Mouse (Mus musculus) mature B cell (primary cell): Measurements from ENCODE around the gene Lrba.

Experiments
- in situ Hi-C: fragments of 300-500 bp; cut with MboI; formaldehyde crosslinking; loops from 2 replicates; pipeline ENCODE4 v1.14.3; 2019

Lrba gene

DNA sequence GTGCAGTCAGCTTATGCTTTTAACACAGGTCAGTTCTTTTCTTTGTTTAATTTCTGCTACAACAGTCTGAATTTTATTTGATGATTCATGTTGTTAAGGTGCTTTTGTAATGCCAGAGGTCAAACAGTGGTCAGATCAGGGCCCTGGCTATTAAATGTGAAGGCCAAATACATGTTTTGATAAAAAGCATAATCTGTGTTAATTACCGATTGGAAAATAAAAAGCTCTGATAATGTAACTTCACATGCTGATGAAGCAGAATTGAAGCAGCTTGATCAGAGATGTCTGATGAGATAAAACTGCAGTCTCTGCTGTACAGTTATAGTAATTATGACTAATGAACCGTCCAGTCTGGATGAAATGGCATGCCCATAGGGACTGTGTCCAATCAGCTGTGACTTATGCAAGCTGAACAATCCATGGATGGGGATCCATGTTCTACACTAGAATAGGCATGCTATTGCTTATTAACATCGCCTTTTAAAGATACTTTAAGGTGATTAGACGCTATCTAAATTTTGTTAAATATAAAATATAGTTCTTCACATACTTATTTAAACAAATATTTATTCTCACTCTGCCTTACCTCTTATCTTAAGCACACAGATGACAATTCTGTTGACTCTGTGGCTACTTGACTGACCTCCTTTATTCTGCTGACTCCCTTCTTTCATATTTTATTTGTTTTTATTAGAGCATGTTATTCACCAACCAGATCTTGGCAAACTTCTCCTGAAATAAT, 336.0 kb downstream of the Lrba start:
- in situ Hi-C loops: no loop called here

DNA sequence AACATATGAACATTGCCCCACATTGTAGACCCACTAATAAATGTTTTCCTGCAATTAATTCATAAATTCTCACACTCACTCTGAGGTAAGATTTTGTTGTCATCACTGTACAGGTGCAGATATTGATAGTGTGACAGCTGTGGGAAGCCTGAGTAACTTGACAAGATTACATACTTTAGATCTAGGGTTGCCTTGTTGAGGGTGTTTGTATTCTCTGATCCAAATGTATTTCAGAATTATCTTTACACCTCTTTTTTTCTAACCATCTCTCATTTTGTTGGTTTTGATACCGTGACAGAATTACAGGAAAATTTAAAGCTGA, 336.5 kb downstream of the Lrba start:
- in situ Hi-C loops: no loop called here

DNA sequence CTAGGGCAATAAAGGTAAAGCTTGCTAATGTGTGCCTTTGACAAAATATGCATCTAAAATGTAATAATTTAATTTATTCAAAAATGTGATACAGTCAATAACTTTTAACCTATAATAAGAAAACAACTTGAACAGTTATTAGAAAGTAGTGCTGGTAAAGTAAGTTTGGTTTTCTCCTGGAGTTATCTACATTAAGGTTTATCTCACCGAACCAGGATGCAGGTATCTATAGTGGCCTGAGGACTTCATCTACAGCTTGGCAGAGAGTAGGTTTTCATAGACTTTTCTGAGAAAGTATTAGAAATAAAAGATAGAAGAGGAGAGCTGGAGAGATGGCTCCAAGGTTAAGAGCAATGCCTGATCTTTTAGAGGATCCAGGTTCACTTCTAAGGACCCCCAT, 336.9 kb downstream of the Lrba start:
- in situ Hi-C loops: no loop called here

DNA sequence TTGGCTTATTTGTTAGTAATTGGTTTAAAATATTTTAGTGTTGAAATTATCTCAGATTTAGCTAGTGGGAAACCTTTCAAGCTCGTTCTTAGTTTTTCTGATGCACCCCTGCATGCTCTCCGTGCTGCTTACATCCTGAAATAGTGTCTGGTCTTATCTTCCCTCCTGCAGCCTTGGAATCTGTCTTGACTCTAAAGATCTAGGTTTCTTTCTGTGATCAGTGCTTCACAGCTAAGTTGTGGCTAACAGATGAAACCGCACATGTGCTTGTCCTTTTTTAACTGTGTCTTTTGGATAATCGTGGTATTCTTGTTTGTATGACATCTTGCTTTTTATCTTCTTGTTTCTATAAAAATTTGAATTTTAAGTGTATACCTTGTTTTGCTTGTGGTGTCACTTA, 342.8 kb downstream of the Lrba start:
- in situ Hi-C loops: no loop called here

DNA sequence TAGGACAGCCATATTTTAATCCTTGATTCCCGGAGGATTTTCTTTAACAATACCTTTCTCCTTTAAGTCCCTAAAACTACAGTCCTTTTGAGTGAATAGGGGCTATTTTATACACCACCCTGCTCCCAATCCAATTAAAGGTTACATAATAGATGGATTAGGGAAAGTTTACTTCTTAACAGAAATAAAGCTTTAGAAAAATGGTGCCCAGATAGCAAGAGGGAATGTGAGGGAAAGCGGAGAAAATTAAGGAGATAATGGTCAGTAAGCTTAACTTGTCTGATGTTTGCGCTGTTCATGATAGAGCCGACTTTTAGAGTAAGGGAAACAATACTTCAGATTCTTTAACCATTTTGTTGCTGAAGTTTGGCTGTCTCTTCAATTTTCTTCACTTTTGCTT, 347.0 kb downstream of the Lrba start:
- in situ Hi-C loops: no loop called here

DNA sequence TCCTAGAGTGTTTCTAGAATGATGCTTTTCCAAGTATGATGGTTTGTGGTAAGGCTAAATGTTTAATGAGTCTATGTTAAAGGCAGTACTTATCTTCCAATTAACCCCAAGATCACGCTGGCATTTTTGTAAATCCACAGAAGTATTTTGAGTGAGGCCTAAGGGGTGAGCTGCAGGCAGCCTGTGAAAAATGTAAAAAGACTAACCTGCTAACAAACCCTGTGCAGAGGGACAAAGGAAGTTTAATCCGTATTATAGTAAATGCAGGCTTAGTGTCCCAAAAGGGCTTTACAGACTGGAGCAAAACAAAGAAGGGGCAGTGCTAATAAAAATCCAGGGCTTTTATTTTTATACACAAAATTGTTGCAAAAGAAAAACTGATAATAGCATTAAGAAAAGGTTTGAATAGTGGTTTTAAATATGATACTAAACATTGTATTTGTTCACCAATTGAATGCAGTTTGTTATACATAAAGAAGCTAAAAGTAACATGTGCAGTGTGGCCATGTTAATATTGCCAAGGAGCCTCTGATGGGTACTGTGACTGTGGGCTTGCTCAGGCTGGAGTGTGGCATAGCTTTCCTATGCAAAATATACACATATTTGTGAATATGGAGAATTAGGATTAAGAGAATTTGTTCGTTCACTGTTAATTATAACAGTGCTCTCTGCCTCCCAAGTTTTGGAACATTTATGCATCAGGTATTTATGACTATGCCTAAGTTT, 348.2 kb downstream of the Lrba start:
- in situ Hi-C loops: no loop called here

DNA sequence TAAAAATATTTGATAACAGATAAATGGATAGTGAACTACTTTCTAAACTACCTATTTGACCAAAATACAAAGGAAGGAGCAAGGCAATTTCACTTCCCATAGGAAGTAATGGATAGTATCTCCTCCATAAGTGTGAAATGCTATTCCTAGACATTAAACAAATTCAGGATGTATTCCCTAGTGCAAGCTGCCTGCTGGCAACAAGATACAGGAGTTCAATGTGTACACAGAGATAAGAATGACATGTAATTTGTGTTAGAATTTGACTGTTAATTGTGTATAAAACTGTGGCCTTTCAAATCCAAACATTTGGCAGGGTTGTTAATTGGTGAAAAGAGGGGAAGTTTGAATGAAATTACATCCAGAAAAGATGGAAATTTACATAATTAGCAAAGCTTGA, 350.8 kb downstream of the Lrba start:
- in situ Hi-C loops: no loop called here

DNA sequence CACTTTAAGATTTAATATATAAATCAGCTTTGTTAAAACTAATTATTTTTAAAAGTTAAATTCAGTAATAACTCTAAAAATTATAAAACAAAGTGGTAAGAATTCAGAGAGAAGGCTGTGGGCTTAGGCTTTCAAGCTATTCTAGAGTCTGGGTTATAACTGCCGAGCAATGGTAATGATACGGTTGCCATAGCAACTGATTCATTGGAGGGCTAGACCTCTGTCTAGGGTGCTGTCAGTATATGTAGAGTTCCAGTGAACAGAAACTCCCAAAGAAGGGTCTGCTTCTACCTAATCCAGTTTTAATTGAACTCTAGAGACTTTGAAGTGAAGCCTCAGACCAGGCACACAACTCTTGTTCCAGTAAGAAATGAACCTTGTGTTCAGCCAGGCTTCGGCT, 377.8 kb downstream of the Lrba start:
- in situ Hi-C loops: no loop called here

DNA sequence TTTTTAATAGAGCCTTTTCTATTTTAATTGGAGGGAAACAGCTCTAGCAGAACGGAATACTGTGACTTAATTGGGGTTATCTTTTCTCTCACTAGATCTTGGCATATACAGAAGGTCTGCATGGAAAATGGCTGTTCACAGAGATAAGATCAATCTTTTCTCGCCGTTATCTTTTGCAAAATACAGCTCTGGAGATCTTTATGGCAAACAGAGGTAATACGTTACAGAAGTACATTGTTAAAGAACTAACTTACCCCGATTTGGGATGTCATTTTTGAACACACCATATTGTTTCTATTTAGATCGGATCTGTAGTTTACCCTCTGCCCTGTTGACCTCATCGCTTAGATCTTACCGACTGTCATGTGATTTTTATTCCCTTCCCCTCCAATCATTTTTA, 381.3 kb downstream of the Lrba start:
- in situ Hi-C loops: no loop called here

DNA sequence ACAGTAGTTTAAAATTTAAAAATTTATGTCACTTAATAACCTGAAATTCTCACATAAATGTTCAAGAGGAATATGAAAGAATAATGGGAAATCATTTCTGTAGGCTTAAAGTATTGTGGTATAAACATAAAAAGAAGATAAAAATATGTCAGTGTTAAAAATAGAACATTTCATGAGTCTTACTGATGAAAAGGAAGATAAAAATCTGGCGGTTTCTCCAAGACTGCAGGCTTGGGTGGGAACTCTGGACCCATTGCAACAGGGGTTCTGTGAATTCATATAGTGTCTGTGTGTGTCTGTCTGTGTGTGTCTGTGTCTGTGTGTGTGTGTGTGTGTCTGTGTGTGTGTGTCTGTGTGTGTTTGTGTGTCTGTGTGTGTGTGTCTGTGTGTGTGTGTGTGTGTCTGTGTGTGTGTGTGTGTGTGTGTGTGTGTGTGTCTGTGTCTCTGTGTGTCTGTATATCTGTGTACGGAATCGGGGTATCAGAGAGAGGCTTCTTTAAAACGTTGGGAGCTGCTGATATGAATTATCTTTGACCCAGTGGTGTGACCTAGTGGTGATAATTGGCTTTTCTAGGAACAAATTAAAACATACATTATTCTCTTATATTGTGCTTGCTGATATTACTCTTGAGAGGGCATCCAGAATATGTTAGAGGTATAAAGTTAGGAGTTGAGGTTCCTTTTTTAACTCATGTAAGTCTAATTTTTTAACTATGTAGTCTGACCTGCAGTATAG, 402.7 kb downstream of the Lrba start:
- in situ Hi-C loops: no loop called here

DNA sequence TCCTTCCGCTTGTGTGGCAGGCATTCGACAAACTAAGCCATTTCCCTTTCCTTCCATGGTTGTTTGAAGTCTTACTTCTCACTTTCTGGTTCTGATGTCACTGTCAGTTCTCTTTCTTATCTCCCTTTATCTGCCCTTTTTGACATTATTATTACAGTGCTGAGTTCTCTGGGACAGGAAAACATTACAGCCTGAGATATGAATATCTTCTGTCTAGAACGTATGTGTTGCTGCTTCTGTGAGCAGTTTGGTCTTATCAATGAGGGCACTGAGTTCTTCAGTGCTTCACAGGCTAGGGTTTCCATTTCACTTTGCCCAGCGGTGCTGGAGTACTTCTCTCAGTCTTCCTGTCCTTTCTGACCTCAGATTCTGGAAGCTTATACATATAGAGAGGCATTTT, 404.9 kb downstream of the Lrba start:
- in situ Hi-C loops: no loop called here

DNA sequence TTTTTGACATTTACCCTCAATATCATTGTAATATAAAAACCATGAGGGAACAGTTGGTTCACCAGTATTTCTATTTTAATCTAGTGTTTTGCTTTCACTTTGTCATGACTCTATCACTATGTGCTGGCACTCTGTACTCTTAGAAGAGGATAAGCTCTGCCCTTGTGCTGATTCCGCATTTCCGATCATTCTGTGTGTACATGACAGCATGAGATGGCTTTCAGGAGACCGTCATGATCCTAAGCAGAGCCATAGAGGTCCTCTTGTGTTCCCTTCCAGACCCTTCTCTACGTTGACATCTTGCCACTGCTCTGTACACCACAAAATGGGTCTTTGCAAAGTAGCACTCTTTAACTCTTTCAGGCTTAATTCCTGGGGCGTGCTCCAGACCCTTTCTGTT, 411.0 kb downstream of the Lrba start:
- in situ Hi-C loops: no loop called here

DNA sequence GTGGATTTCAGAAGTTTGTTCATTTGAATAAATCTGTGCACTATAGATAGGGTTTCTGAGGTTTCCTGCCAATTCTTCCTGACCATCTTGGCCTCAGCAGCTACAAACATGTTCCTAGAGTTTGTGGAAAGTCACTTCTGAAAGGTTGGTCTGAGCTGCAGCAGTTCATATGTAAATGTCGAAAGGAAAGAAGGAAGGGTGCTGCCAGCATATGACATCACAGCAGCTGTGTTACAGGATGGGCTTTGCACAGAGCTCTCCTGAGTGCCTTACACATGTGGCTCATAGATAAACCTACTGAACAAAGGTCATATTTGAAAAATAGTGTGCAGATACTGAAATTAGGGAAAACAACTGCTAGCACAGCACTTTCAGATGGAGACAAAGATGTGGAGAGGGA, 411.5 kb downstream of the Lrba start:
- in situ Hi-C loops: no loop called here

DNA sequence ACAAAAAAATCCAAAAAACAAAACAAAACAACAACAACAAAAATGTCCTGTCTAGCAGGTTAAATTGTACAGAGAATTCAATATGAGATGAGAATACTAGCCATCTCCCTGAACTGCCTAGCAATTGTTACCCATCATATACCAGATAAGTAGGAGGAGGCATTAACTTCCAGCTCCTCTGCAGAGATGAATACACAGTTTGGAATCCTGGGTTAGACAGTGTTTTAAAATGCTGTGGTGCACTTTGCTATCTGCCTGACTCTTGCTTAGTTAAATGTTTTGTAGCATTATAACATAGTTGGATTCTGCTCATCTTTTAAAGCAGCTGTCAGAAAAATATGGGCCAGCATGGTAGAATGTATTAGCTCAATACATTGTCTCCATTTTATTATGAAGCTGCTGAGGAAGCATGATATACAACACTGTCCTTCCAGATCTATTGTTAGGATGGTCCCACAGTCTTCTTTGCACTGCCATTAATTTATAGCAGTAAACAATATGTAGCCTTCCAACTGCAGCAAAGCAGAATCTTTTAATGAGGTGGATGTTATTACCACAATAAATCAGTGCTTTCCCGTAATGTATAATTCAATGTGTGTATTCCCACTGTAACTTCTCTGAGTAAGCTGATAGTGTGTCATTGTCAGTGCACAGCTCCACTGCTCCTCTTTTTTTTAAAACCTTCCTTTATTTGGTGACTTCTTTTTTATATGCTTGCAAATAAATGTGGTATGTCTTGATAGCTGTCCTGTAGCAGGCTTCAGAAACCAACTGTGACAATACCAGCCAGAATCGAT, 414.3 kb downstream of the Lrba start:
- in situ Hi-C loops: no loop called here

DNA sequence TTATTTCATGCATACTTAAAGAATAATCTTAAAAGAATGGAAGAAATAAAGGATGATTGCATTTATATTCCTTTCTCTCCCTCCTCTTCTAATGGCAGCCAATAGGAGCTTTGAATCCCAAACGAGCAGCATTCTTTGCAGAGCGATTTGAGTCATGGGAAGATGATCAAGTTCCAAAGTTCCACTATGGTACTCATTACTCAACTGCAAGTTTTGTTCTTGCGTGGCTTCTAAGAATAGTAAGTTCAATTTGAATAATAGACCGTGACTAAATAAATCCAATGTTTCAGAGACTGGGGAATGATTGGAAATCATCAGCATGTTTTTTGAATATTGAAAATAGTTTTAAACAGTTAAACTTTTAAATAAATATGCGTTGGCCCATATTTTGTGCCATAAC, 416.9 kb downstream of the Lrba start:
- in situ Hi-C loops: no loop called here

DNA sequence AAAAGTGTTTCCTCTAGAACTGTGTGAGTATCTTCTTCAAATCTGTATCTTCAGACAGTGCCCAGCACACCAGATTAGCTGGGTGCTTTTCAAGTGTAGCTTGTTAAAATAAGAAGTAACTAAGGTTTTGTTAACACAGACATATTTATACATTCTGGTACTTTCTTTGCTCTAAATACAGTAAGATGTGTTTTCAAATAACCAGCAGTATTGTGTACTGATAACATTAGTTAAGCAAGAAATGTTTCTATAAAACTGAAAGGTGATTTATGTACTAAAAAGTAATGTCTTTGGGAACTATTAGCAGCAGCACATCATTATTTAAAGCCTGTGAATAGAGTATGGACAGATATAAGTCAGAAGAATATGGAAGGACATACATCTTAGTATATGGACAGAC, 417.3 kb downstream of the Lrba start:
- in situ Hi-C loops: no loop called here

DNA sequence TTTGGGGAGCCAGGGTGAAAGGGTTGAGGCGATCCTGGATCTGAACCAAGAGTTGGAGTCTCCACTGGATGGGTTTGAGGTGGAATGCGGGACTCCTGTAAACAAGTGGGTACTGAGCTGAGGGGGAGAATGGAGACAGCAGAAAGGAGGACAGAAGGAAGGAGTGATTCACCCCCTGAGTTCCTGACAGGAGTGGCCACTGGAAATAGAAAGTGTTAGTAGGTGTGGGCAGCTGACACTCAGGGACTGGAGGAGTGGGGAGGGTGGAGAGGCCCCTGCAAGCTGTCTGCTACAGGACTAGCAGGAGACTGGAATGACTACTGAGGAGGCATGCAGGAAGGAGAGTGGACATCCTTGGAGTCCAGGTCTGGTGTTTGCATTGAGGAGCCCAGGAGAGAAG, 422.3 kb downstream of the Lrba start:
- in situ Hi-C loops: no loop called here

DNA sequence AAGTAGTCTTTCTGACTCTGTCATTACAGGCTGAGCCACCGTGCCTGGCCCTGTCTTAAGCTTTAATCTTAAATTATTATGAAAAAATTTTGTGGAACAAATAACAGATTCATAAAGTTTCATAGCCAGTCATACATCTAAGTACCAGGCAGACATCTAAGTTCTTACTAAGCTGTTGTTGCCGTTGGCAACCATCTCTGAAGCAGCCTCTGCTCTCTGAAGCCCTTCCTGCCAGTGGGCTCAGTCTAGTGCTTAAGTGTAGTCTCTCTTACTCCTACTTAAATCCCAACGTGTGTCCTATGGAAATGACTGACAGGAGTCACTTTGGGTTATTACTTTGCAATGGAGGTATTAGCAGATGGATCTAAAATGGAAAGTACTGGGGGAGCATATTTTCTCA, 426.5 kb downstream of the Lrba start:
- in situ Hi-C loops: no loop called here

DNA sequence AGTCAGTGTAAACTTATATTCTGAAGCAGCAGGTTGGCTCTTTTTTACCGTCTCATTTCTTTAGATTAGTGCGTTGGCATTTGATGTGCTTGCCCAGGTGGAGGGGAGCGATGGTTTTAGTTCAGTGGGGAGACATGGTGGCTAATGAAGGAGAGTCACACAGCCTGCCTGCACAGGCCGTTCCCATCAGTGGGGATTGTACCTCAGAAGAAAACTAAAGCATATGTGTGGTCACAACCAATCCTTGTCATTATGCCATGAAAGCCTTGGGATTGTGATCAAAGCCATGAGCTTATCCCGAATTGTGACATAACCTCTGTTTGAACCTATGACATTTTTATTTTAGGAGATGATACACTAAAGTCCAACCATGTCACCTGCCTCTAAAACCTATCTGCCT, 434.8 kb downstream of the Lrba start:
- in situ Hi-C loops: no loop called here

DNA sequence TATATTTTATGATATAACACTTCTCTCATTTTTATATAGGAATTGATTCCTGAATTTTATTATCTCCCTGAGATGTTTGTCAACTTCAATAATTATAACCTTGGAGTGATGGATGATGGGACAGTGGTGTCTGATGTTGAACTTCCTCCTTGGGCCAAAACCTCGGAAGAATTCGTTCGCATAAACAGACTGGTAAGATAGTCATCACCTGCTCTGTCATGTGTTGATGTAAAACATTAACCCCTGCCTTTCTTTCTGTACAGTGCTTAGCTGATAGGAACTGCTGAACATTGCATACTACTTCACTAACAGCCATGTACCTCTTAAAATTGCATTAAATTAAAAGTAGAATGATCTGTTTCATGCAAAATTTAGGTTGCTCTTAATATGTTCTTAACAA, 439.9 kb downstream of the Lrba start:
- in situ Hi-C loops: no loop called here

DNA sequence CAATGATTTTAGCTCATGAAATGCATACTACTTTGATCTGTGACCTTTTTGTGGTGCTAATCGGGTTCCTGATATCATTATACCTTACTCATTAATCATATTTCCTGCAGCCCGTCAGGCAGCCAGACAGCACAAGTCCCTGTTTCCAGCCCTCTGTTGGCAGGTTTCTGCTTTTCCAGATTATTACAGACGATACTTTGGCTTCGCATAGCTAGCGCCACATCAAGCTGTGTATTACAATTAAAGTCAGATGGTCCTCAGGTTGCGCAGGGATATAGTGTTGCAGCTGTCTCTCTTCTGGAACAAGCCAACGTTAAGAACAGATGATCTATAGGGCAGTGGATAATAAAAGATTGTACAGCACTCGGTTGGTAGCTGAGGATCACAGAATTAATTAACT, 443.7 kb downstream of the Lrba start:
- in situ Hi-C loops: no loop called here

DNA sequence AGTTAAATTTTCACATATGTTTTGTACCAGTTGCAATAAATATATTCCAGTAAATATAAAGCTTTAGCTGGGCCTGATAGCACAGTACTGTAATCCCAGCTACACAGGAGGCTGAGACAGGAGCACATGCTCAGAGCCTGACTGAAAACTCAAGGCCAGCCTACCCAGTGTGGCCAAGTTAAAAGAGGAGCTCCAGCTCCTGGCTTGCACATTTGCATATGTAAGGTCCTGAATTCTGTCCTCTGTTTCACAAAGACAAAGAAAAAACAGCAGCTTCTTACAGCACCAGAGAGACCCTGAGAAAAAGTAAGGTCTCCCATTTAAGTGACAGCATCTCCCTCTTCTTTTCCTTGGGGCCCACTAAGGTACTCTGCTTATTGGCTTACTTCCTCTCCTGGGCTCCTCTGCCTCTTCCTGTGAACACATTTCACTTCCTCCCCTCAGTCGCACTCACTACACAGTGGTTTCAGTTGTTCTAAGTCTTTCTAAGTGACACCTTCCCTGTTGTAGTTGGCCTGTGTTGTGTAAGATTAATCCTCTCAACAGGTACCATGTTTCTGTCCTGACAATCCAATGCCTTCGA, 453.2 kb downstream of the Lrba start:
- in situ Hi-C loops: no loop called here
